Mouse (Mus musculus): ENCODE data around the gene Arfip1. TPM values are rescaled to one million over a fixed set of nuclear protein-coding genes. Genes with fewer than 3 reads are reported as not detected.

Arfip1 gene
- polyA plus RNA-seq, 1 experiment from 2014 or later, result 31.2 TPM

- Histone ChIP-seq H3K27ac (replicated peaks) (peak within 1 kb of the TSS; percentile 80), H3K36me3 (replicated peaks) (no peaks in the 10 kb centered on the region), H3K9me3 (no peaks in the 10 kb centered on the region), H3K27me3 (replicated peaks; ENCODE audit: low read depth, poor library complexity, severe bottlenecking) (peaks cover 81% of the 10 kb centered on the region), H3K4me3 (peak within 1 kb of the TSS; percentile 79), H3K4me1 (peaks cover 38% of the 10 kb centered on the region)
- WGBS, result under 1% methylated on average over 82 of the region's 82 CpGs
- peak; percentile 77 for DNase-seq (ENCODE audit: low spot score)
Observed at GRCm38 (mm10) chr3:84480006-84480897, 102.2 kb downstream of the Arfip1 start, which contains the start of gene Fhdc1. Gene Fhdc1, minus strand, starts transcription at chr3:84480429.

GRCm38 (mm10) chr3:84479293-84480005 is 103.0 kb downstream of the Arfip1 start:
- peak; percentile 69 for DNase-seq (ENCODE audit: low spot score)
- Histone ChIP-seq H3K27ac (replicated peaks) (peak overlapping the region; percentile 80), H3K9me3 (no peaks in the 10 kb centered on the region), H3K36me3 (replicated peaks) (no peaks in the 10 kb centered on the region), H3K4me3 (peak overlapping the region; percentile 79), H3K4me1 (peaks cover 37% of the 10 kb centered on the region), H3K27me3 (replicated peaks; ENCODE audit: low read depth, poor library complexity, severe bottlenecking) (peaks cover 89% of the 10 kb centered on the region)
- under 1% methylated on average over 61 of the region's 61 CpGs for WGBS

GRCm38 (mm10) chr3:84478896-84479292 is 103.5 kb downstream of the Arfip1 start:
- H3K27me3 ChIP-seq (replicated peaks; ENCODE audit: low read depth, poor library complexity, severe bottlenecking), result peaks cover 94% of the 10 kb centered on the region
- no peaks in the 10 kb centered on the region for H3K9me3 ChIP-seq
- H3K36me3 ChIP-seq (replicated peaks), result no peaks in the 10 kb centered on the region
- WGBS, result 1% methylated on average over 12 of the region's 12 CpGs
- peaks cover 38% of the 10 kb centered on the region for H3K4me1 ChIP-seq
- H3K4me3 ChIP-seq, result peak overlapping the region; percentile 79
- peak overlapping the region; percentile 80; the same call in 1 of the 2 replicates for H3K27ac ChIP-seq (replicated peaks)
- no peak for DNase-seq (ENCODE audit: low spot score)

- WGBS, result 7% methylated on average over 7 of the region's 7 CpGs
Observed at GRCm38 (mm10) chr3:84478195-84478594, 104.2 kb downstream of the Arfip1 start.

GRCm38 (mm10) chr3:84477498-84477897 is 104.9 kb downstream of the Arfip1 start:
- Histone ChIP-seq H3K36me3 (replicated peaks) (no peaks in the 10 kb centered on the region), H3K9me3 (no peaks in the 10 kb centered on the region), H3K27ac (replicated peaks) (no peak overlapping the region), H3K27me3 (replicated peaks; ENCODE audit: low read depth, poor library complexity, severe bottlenecking) (peaks cover 91% of the 10 kb centered on the region), H3K4me1 (peaks cover 43% of the 10 kb centered on the region), H3K4me3 (no peak overlapping the region)
- 89% methylated on average over 1 of the region's 1 CpGs for WGBS
- DNase-seq (ENCODE audit: low spot score), result no peak

More at GRCm38 (mm10) chr3:84478195-84478594, 104.2 kb downstream of the Arfip1 start:
- H3K4me3 ChIP-seq, result peak overlapping the region; percentile 79; the same call in 1 of the 2 replicates
- no peaks in the 10 kb centered on the region for H3K36me3 ChIP-seq (replicated peaks)
- DNase-seq (ENCODE audit: low spot score), result peak; percentile 24
- peaks cover 92% of the 10 kb centered on the region for H3K27me3 ChIP-seq (replicated peaks; ENCODE audit: low read depth, poor library complexity, severe bottlenecking)
- H3K9me3 ChIP-seq, result no peaks in the 10 kb centered on the region
- H3K4me1 ChIP-seq, result peaks cover 43% of the 10 kb centered on the region
- H3K27ac ChIP-seq (replicated peaks), result no peak overlapping the region

GRCm38 (mm10) chr3:84474981-84475775 is 107.2 kb downstream of the Arfip1 start:
- no peak overlapping the region for H3K27ac ChIP-seq (replicated peaks)
- H3K4me3 ChIP-seq, result no peak overlapping the region
- peaks cover 31% of the 10 kb centered on the region for H3K4me1 ChIP-seq
- H3K27me3 ChIP-seq (replicated peaks; ENCODE audit: low read depth, poor library complexity, severe bottlenecking), result peaks cover 69% of the 10 kb centered on the region
- H3K36me3 ChIP-seq (replicated peaks), result no peaks in the 10 kb centered on the region
- H3K9me3 ChIP-seq, result no peaks in the 10 kb centered on the region
- WGBS, result 82% methylated on average over 12 of the region's 12 CpGs
- no peak for DNase-seq (ENCODE audit: low spot score)

- no peak for DNase-seq (ENCODE audit: low spot score)
- H3K4me3 ChIP-seq, result no peak overlapping the region
- no peak overlapping the region for H3K27ac ChIP-seq (replicated peaks)
- no peaks in the 10 kb centered on the region for H3K9me3 ChIP-seq
- H3K4me1 ChIP-seq, result peaks cover 24% of the 10 kb centered on the region
- no peaks in the 10 kb centered on the region for H3K36me3 ChIP-seq (replicated peaks)
- 79% methylated on average over 6 of the region's 6 CpGs for WGBS
- H3K27me3 ChIP-seq (replicated peaks; ENCODE audit: low read depth, poor library complexity, severe bottlenecking), result peaks cover 61% of the 10 kb centered on the region
Observed at GRCm38 (mm10) chr3:84474398-84474797, 108.0 kb downstream of the Arfip1 start.

GRCm38 (mm10) chr3:84472955-84473354 is 109.5 kb downstream of the Arfip1 start:
- no peaks in the 10 kb centered on the region for H3K9me3 ChIP-seq
- peaks cover 47% of the 10 kb centered on the region for H3K27me3 ChIP-seq (replicated peaks; ENCODE audit: low read depth, poor library complexity, severe bottlenecking)
- no peak overlapping the region for H3K4me3 ChIP-seq
- H3K36me3 ChIP-seq (replicated peaks), result no peaks in the 10 kb centered on the region
- 63% methylated on average over 5 of the region's 5 CpGs for WGBS
- H3K4me1 ChIP-seq, result peaks cover 12% of the 10 kb centered on the region
- no peak overlapping the region for H3K27ac ChIP-seq (replicated peaks)
- DNase-seq (ENCODE audit: low spot score), result no peak

GRCm38 (mm10) chr3:84472527-84472926 is 109.9 kb downstream of the Arfip1 start:
- Histone ChIP-seq H3K36me3 (replicated peaks) (no peaks in the 10 kb centered on the region), H3K4me3 (no peak overlapping the region), H3K27ac (replicated peaks) (no peak overlapping the region), H3K4me1 (peaks cover 17% of the 10 kb centered on the region; the same call in 1 of the 2 replicates), H3K27me3 (replicated peaks; ENCODE audit: low read depth, poor library complexity, severe bottlenecking) (peaks cover 46% of the 10 kb centered on the region), H3K9me3 (no peaks in the 10 kb centered on the region)
- 60% methylated on average over 3 of the region's 3 CpGs for WGBS
- no peak for DNase-seq (ENCODE audit: low spot score)

GRCm38 (mm10) chr3:84471146-84471545 is 111.3 kb downstream of the Arfip1 start:
- H3K36me3 ChIP-seq (replicated peaks), result no peaks in the 10 kb centered on the region
- H3K9me3 ChIP-seq, result no peaks in the 10 kb centered on the region
- H3K27ac ChIP-seq (replicated peaks), result no peak overlapping the region
- H3K4me3 ChIP-seq, result no peak overlapping the region
- WGBS, result 93% methylated on average over 4 of the region's 4 CpGs
- no peak for DNase-seq (ENCODE audit: low spot score)
- peaks cover 17% of the 10 kb centered on the region; the same call in 1 of the 2 replicates for H3K4me1 ChIP-seq
- H3K27me3 ChIP-seq (replicated peaks; ENCODE audit: low read depth, poor library complexity, severe bottlenecking), result peaks cover 33% of the 10 kb centered on the region

- peaks cover 8% of the 10 kb centered on the region; the same call in 1 of the 2 replicates for H3K4me1 ChIP-seq
- no peak overlapping the region for H3K27ac ChIP-seq (replicated peaks)
- WGBS, result 37% methylated on average over 4 of the region's 4 CpGs
- 0 out of 2 replicates have a peak, but pooled peaks cover 11% of the 10 kb centered on the region for H3K27me3 ChIP-seq (replicated peaks; ENCODE audit: low read depth, poor library complexity, severe bottlenecking)
- no peak overlapping the region for H3K4me3 ChIP-seq
- no peaks in the 10 kb centered on the region for H3K9me3 ChIP-seq
- no peak for DNase-seq (ENCODE audit: low spot score)
- no peaks in the 10 kb centered on the region for H3K36me3 ChIP-seq (replicated peaks)
Observed at GRCm38 (mm10) chr3:84468111-84468453, 114.3 kb downstream of the Arfip1 start.

Data from embryonic facial prominence, embryonic 10.5 days (tissue).